Mouse (Mus musculus): ENCODE data around the gene Tmem273.

The Tmem273 gene

DNA sequence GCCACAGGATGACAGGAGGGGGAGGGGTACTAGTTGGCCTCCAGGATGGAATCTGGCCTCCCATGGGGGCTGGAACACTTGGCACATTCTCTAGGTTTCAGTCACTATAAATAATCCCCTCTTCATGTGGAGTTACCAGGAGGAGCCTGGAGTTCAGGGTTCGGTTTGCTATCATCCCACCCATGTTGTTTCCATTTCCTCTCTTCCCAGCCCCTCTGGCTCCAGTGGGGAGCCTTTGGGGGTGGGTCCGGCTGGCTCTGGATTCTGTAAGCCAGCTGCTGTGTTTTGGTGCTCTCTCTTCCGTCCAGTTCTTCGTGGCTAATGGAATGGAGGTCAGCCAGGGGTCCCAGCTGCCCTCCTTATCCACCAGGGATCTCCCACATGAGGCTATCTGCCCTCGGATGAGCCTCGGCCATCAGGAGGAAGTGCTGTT lies 75.4 kb downstream of the Tmem273 start:
- peak; percentile 34 for DNase-seq

DNA sequence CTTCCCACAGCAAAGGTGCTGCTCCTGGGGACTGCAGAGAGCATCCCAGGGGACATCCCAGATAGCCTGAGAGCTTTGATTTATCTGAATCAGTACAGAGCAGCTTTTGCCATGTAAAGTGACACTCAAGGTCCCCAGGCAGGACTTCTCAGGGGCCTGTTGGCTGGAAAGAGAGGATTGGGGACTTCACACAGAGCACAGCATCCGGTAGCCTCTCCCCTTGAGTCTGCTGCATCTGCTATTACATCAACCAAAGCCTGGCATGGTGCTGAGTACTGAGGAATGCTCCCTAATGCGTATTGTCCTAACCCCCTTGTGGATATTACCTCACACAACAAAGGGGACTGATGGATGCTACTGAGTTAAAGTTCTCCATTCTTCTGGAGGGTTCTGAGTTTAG lies 75.9 kb downstream of the Tmem273 start:
- DNase-seq, result no peak

DNA sequence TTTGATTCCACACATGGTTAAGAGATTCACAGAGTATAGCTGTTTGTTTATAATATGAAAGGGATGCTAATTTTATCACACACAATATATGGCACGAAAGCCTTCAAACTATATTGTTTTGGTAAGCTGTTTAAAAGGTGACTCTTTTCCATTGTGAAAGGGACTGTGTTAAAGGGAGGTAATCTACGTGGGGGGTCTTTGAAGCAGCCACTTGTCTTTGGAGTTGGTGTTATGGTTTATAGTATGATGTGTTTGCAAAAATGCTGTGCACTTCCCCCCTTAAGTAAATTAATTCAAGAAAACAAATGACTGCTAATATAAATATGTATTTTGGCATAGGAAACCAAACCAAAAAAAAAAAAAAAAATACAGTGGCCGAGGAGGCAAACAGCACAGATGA lies 79.6 kb downstream of the Tmem273 start:
- DNase-seq, result no peak
